Mouse (Mus musculus): Measurements from ENCODE around the gene Nfkb2.

Nfkb2 gene

DNA sequence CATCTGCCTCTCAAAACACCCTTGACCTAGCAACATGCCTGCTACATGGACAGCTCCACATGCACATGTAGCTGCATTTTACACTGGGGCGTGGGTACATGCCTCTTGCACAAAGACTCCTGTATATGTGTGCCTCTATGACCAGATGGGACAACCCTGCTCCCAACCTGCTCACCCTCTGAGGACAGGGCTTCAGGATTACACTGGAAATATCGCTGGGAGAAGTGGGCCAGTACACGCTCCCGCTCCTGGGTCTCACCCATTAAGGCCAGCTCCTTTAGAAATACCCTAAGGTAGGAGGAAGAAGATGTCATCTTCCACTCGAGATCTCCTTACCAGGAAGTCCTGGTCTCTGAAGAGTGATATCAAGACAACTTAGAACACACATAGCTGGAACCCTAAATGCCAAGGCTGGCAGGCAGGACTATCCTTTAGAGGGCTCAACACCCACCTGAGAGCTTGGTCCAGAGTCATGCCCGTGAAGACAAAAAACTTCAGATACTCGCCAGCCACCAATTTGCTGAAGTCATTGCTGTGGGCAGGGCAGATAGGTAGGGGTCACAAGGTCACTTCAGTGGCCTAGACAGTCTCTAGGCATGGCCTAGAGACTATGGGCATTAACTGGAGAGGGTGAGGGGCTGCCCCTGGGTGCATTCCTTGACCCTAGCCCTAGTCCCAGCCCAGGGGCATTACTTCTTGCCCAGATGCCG lies 16.1 kb downstream of the Nfkb2 start:
- in situ Hi-C loops (cut with MboI; ENCODE audit: unreplicated experiment in 2 of 2), result no loop called here

DNA sequence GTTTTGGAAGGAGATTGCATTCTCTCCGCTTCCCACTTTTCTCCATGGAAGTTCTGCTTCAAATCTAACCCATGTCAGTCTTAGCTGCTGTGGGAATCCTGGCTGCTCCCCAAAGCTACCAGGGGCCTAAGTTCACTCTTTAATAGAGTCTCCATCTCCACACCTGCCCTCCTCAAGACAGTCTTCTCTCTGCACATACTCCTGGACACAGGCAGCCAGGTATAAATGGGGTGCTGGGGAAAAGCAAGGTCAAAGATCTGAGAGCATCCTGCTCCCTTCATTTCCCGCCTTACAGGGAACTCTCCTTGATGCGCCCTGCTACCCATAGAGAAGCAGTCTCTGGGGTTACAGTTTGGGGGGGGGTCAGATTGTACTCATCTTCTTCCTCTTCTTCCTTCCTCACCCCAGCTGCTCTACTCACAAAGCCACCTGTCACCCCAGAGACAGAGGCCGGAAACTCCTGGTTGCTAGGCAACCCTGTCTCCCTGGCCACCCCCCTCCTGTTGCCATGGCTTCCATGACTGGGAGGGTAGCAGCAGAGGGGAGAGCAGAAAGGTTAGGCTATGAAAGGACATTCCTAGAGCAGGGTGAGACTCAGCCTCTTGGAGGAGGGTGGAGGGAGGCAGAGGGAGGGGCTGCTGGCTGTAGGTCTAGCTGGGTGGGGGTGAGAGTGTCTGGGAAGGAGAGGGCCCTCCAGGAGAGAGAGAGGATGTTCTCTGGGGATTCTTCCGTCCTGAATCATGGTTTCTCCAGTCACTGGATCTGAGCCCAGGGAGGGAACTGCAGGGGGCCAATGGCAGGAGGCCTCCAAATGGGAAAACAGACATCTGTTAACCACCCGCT lies 17.2 kb downstream of the Nfkb2 start:
- in situ Hi-C loops (cut with MboI; ENCODE audit: unreplicated experiment in 2 of 2), result no loop called here

DNA sequence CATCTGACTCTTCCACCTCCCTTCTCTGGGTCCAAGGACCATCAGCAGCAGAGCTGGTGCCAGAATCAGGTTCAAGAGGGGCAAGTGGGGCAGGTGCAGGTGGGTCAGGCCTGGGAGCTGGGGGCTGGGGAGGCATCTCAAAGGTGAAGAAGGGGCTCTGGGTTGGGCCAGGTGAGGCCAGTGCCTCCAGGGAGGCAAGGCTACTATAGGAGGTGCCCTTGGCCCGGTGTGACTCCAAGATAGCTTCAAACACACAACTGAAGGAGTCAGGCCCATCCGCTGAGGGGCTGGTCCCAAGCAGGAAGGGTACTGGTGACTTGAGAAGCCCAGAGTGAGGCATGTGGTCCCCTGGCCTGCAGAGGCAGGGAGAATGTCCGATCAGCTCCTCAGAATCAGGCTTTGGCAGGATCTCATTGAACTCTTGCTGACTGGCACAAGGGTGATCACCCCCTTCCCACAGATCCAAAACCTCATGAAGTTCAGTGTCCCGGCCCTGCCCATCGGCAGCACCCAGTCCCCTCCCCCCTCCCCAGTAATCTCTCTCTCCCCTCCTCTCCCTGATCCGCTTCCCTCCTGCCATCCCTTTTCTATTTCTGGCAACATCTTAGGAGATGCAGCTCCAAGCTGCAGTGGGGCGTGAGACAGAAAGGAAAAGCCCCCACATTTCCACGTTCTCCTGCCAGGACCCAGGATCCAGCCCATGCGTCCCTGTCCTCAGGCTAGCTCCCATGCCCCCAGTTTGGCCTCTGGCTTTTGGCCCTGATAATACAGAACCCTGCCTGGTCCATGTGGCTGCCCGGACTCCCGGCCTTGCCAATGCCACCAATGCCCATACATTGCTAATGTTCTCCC lies 18.2 kb downstream of the Nfkb2 start:
- in situ Hi-C loops (cut with MboI; ENCODE audit: unreplicated experiment in 2 of 2), result no loop called here

DNA sequence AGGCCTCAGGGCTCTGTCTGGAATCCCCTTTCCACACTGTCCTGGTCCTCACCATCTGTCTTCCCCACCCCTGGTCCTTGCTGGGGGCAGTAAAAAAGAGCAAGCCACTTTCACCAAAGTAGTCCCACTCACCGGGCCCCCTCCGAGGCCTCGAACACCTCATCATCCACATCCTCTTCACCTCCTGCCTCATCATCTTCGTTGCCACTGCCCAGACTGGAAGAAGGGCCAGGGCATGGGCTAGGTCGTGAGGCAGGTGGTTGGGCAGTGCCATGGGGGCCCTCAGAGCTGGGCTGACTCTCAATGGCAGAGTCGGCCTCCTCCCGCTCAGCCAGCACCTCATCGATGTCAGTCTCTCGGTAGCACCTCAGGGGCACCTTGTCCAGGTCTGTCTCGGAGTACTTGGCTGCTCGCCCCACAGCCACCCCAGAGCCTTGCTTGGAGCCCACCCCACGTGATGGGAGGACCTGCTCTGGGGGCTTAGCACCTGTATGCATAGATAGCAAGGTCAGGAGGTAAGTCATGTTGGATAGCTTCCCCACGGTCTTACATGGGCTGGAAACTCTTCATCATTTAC lies 19.0 kb downstream of the Nfkb2 start:
- in situ Hi-C loops (cut with MboI; ENCODE audit: unreplicated experiment in 2 of 2), result no loop called here

DNA sequence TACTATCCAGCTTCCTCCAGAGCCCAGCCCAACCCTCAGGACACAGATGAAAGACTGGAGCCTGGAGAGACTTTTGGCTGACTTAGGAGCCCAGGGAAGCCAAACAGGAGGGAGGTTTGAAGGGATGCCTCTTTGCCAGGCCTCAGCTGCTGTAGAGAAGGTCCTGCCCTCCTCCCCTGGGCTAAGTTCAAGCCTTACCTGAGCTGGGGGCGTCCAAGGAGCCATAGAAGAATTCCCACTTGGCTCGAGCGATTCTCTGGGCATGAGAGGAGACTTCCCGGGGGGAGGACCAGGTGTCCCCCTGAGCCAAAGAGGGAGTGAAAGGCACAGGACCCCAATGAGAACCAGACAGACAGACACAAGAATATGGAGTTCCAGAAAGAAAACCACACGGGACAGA lies 19.6 kb downstream of the Nfkb2 start:
- in situ Hi-C loops (cut with MboI; ENCODE audit: unreplicated experiment in 2 of 2), result no loop called here

DNA sequence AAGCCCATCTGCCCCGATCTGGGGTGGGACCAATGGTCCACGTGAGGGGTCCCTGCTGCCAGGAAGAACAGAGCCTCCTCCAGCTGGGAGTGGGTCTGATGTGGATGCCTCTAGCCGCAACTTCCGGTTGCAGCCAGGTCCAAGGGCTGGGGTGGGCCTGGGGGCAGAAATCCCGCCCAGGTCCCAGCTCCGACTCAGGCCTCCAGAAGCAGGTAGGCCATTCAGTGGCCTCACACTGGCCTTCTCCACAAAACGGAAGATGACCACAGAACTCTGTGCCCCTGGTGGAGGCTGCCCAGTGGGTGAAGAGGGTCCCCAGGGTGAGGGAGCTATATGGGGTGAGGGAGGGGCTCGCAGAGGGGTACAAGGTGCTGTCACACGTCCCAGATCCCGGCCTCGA lies 20.2 kb downstream of the Nfkb2 start:
- in situ Hi-C loops (cut with MboI; ENCODE audit: unreplicated experiment in 2 of 2), result no loop called here

DNA sequence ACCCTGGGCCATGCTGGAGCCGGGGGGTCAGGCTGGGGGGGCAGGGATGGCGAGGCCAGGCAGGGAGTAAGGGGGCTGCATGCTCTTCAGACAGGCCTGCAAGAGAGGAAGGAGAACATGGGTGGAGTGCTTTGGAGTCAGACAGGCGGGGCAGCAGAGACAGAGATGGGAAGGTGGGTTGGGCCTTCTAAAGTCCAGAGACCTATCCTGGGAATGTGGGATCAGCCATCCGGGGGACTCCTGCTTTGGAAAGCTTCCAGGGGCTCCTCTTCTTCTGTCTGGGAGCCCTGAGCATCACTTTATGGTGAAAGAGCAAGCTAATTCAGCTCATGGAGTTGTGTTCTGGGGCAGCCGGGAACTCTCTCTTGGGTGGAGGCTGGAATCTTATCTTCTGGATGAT lies 20.8 kb downstream of the Nfkb2 start:
- in situ Hi-C loops (cut with MboI; ENCODE audit: unreplicated experiment in 2 of 2), result no loop called here

DNA sequence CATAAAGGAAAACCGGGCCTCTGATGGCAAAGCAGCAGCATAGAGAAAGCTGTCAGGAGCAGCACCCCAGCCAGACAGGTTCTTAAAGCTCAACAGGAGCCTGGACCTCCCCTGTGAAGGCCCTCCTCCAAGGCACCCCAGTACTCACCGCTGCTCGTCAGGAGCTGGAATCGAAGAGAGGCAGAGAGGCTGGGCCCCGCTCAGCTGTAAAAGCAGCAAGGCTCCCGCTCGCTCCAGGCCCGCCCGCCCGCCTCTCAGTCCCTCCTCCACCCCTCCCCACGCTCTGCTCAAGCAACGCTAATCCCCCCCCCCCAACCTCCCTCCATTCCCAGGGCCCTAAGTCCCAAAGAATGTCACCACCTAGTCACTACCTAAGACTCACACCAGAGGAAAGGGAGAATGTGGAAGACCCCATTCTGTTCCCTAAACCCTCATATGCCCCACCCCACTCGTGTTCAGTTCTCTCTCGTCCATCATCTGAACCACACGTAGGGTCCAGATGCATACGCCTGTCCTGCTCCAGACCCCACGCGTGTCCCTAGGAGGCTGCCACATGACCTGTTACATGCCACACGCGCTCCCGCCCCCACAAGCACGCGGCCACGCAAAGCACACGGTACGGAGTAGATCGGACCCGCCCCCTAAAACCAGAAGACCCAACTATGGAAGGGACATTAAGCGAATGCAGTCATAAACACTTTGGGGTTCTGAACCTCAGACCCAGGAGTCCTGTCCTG lies 22.1 kb downstream of the Nfkb2 start:
- in situ Hi-C loops (cut with MboI; ENCODE audit: unreplicated experiment in 2 of 2), result no loop called here

DNA sequence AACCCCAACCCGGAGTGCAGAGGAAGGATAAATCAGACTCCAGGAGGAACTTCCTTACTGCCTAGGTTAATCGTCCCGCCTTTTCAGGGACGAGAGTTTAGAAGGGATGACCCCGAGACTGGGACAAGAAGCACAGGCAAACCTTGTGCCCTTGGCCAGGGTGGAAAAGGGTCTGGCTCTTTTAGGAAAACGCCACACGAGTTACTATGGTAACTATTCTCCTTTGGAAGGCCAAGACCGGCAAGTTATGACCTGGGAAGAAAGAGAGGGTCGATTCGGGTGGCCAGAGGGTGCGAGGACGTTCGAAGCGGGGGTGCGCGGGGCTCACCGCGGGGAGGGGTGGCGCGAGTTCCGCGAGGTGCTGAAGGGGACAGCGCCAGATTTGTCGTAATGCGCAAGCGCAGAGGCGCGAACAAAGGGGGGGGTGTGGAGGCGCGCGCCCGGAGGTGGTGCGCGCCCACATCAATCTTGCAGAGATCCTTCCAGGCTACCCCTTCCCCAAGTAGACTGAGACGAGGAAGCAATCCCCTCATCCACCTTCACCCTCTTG lies 22.7 kb downstream of the Nfkb2 start, which contains the start of gene Psd:
Psd (minus strand) TSS at position 401 of the 550 bp plus-strand sequence.
- in situ Hi-C loops (cut with MboI; ENCODE audit: unreplicated experiment in 2 of 2), result no loop called here

DNA sequence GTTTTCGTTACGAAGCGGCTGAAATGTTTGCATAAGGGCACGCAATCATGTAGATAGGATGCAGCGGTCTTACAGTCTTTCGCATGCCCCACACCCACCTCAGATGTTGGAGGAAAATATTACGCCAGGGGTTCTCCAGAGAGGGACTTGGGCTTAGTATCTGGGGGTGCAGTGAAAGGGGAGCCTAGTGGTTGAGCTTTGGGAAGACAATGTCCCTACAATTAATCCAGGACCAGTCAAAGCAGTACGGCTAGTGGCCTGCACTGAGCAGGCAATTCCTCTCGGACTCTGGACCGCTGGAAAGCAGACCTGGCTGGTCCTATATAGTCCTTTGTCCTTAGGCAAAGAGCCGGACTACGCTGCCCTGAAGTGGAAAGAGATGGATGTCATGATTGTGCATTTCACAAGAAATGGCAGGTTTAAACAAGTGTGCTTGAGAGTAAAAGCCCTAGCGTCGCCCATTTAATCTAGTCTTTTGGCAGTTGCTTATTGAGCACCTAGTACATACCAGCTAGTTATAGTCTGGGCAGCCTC lies 23.5 kb downstream of the Nfkb2 start:
- in situ Hi-C loops (cut with MboI; ENCODE audit: unreplicated experiment in 2 of 2), result no loop called here

DNA sequence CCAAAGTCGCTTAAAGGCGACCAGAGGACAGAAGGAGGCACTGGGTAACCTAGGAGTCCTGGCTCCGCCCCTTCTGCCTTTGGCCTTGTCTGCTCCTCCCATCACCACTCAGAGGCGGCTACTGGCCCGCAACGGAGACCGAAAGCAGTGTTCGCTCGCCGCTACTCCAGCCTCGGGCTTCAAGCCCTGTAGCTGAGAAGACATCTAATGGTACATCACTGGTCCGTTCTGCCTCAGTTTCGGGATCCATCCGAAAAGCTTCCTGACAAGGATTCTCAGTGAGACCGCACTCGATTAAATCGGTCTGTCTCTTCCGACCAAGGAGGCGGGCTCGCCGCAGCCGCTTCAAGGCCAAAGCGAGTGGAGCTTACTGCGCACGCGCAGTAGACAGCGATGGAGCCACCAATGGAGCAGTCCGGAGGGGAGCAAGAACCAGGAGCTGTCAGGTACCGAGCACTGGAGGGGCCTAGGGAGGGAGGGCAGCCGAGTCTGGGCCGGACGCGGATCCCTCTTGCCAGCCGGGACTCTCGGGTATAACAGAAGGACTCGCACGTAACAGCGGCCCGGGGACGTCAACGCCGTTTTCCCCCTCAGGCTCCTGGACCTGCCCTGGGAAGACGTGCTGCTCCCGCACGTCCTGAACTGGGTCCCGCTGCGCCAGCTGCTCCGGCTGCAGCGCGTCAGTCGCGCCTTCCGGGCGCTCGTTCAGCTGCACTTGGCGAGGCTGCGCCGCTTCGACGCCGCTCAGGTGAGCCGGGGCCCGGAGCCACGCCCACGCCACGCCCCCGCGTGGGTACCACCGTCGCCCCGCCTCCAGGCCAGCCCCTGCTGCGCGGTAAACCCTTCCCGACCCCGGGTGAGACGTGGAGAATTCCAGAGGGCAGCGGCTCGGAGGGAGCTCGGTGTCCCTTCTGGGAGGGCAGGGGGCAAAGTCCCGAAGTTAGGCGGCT lies 24.2 kb downstream of the Nfkb2 start, which contains the start of gene Fbxl15:
Fbxl15 (plus strand) TSS at position 104 of the 950 bp plus-strand sequence.
- in situ Hi-C loops (cut with MboI; ENCODE audit: unreplicated experiment in 2 of 2), result no loop called here

DNA sequence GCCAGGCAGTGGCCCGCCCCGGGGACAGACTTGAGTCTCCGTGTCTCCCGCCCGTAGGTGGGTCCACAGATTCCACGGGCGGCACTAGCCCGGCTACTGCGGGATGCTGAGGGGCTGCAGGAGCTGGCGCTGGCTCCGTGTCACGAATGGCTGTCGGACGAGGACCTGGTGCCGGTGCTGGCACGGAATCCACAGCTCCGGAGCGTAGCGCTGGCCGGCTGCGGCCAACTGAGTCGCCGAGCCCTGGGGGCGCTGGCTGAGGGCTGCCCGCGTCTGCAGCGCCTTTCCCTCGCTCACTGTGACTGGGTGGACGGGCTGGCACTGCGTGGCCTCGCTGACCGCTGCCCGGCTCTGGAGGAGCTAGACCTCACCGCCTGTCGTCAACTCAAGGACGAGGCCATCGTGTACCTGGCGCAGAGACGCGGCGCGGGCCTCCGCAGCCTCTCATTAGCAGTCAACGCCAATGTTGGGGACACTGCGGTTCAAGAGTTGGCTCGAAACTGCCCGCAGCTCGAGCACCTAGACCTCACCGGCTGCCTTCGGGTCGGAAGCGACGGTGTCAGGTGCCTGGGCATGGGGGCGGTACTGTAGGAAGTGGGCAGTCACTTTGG lies 25.0 kb downstream of the Nfkb2 start:
- in situ Hi-C loops (cut with MboI; ENCODE audit: unreplicated experiment in 2 of 2), result no loop called here

DNA sequence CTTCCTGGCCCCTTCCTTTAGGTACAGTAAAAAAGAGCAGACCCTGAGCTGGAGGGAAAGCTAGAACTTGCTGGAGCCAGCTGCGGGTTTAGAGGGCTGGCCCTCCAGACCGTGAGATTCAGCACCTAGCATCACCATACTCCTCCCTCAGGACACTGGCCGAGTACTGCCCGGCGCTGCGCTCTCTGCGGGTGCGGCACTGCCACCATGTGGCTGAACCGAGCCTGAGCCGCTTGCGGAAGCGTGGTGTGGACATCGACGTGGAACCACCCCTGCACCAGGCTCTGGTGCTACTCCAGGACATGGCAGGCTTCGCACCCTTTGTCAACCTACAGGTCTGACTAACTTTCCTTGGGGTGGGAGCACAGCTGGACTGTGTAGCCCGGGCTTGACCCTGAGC lies 25.8 kb downstream of the Nfkb2 start:
- in situ Hi-C loops (cut with MboI; ENCODE audit: unreplicated experiment in 2 of 2), result loop anchor here in 1 of 2 experiments (10.0 kb wide), 1 partner anchor 115 kb away; no protein-coding TSS in a partner anchor

DNA sequence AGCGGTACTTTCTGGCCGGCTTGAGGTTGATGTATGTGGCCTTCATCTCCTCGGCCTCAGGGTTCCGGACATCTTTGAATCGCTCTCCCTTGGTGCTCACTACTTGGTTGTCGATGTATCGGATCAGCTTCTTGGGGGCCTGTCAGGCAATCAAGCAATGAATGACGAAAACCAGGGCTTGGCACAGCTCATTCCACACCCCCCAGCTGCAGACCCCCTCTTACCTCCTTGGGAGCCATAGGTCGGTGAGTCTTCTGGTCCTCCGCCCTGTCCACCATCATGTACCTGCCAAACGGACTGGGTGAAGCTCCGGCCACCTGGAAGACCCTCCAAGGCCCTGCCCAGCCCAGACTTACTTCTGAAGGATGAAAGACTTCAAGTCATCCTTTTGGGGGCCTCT lies 26.6 kb downstream of the Nfkb2 start:
- in situ Hi-C loops (cut with MboI; ENCODE audit: unreplicated experiment in 2 of 2), result loop anchor here in 1 of 2 experiments (10.0 kb wide), 1 partner anchor 114 kb away; no protein-coding TSS in a partner anchor

DNA sequence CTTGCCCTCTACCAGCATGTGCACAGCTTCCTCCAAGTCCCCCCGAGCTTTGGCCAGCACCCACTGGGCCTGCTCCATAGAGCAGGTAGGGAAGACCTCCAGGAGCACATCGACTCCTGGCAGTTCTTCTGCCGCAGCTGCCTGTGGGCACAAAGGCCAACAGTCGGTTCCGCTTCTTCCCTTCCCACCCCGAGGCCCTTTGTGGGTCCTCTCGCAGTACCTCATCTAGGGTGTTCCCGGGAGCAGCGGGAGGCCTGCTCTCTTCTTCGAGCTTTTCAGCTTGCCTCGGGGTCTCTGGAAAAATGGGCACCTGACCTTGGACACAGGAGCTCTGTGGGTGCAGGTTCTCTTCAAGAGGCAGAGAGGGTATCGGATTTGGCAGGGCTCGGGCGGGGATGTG lies 27.2 kb downstream of the Nfkb2 start:
- in situ Hi-C loops (cut with MboI; ENCODE audit: unreplicated experiment in 2 of 2), result loop anchor here in 1 of 2 experiments (10.0 kb wide), 1 partner anchor 113 kb away; no protein-coding TSS in a partner anchor

DNA sequence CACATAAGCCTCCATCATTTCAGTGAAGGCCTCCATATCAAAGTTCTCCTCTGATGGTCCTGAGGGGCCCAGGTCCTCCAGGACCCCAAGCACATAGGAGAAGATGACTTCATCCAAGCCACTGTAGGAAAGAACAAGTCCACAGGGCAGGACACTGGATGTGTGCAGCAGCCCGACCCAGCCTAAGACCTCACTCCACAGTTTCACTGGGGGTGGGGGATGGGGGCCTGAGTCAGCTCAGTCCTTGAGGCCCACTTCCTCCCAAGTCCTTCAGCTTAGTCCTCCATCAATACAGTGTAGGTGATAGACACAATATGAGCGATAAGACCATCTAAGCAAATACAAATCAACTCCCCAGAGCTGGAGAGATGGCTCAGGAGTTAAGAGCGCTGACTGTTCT lies 27.8 kb downstream of the Nfkb2 start:
- in situ Hi-C loops (cut with MboI; ENCODE audit: unreplicated experiment in 2 of 2), result loop anchor here in 1 of 2 experiments (10.0 kb wide), 1 partner anchor 113 kb away; no protein-coding TSS in a partner anchor

DNA sequence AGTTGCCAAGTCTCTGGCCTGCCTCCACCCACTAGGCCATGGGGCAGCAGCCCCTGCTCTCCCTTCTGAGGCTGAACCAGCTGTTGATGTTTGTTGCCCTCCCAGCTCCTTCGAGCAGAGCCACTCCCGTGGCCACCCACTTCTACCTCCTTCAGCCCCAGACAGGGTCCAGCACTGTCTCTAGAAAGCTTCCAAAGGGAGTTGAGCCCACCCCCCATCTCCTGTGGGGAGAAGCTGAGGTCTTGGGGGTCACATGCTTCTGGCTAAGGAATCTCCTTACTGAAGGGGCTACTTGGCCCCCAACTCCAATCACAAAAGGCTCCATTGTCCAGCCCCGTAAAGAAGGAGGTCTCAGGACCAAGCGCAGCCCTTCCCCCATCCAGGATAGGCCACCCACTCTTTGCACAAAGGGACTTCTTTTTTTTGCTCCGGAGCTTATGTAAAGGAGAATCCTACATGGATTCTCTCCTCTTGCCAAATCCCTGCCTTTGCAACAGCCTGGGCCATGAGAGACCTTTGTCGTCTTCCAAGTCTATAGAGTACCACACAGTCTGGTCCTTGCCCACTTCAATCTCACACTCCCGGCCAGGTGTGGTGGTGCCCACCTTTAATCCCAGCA lies 28.7 kb downstream of the Nfkb2 start:
- in situ Hi-C loops (cut with MboI; ENCODE audit: unreplicated experiment in 2 of 2), result loop anchor here in 1 of 2 experiments (10.0 kb wide), 1 partner anchor 112 kb away; no protein-coding TSS in a partner anchor

Data from v-Abl transformed pro-B cells (cell line).